Mouse (Mus musculus) embryonic facial prominence, embryonic 12.5 days (tissue): ENCODE measurements around the gene Trpc3. TPM values are rescaled to one million over a fixed set of nuclear protein-coding genes. Genes with fewer than 3 reads are reported as not detected.
A peak's percentile ranks its signal among the peaks of the same experiment; 100 is the strongest.
"Not testable (repeated sequence)": the region's sequence is repeated elsewhere in the genome, so short reads cannot be mapped to it uniquely, and the experiment has no call there.

Source experiments
- ATAC-seq: fragments of 200-750 bp; cut with Nextera tagmentation; 2 replicates; pipeline ENCODE4 v1.8.0; 2017; ENCODE audit not compliant: insufficient number of reproducible peaks, insufficient read depth, low FRiP score, low TSS enrichment
- H3K27ac ChIP-seq: fragments of 300-500 bp; sonication (generic); 2 replicates; pipeline ENCODE4 v1.5.1; 2016; ENCODE audit warnings: mild to moderate bottlenecking
- H3K27me3 ChIP-seq: fragments of 300-500 bp; sonication (generic); 2 replicates; pipeline ENCODE4 v1.6.1; 2016; ENCODE audit warnings: mild to moderate bottlenecking, moderate library complexity
- H3K36me3 ChIP-seq: fragments of 300-500 bp; sonication (generic); 2 replicates; pipeline ENCODE4 v1.6.1; 2016; ENCODE audit warnings: mild to moderate bottlenecking
- H3K4me1 ChIP-seq: fragments of 300-500 bp; sonication (generic); 2 replicates; pipeline ENCODE4 v1.6.1; 2016
- H3K4me2 ChIP-seq: fragments of 300-500 bp; sonication (generic); replicated peaks from 2 replicates; pipeline ENCODE4 v1.6.1; 2016; ENCODE audit warnings: mild to moderate bottlenecking, moderate library complexity
- H3K4me3 ChIP-seq: fragments of 300-500 bp; sonication (generic); 2 replicates; pipeline ENCODE4 v1.5.1; 2016; ENCODE audit warnings: mild to moderate bottlenecking
- H3K9ac ChIP-seq: fragments of 300-500 bp; sonication (generic); 2 replicates; pipeline ENCODE4 v1.6.1; 2016; ENCODE audit warnings: mild to moderate bottlenecking, moderate library complexity
- H3K9me3 ChIP-seq: fragments of 300-500 bp; sonication (generic); 2 replicates; pipeline ENCODE4 v1.6.1; 2016; ENCODE audit warnings: mild to moderate bottlenecking, moderate library complexity
- WGBS: fragments of 180-500 bp; shearing (Covaris S2); methylation state at CpG from one replicate; pipeline ENCODE4 v1.1.7; 2016; 5-methylcytosine and 5-hydroxymethylcytosine counted together
- polyA plus RNA-seq: library from polyadenylated mRNA; unstranded; fragments of >200 nt; fragmentation: Nextera tagmentation; extraction: Ambion mirVana; gene quantifications from 2 replicates; pipeline ENCODE4 v1.2.1, GENCODE M21; 2016

Trpc3 gene
- polyA plus RNA-seq: 5.9 and 9.5 TPM in 2 replicates

- peak within 1 kb of the TSS; percentile 63 for H3K9ac ChIP-seq
- peaks cover 9% of the 10 kb centered on the region for H3K27me3 ChIP-seq
- under 1% methylated on average over 91 of the region's 91 CpGs for WGBS
Observed at GRCm38 (mm10) chr3:36689392-36690291, at the start of gene Trpc3. Gene Trpc3 (minus strand): TSS chr3:36690167.

GRCm38 (mm10) chr3:36738071-36738470, 48.1 kb upstream of the Trpc3 start:
- no peak for ATAC-seq
- H3K4me3 ChIP-seq: no peak overlapping the region
- H3K36me3 ChIP-seq: no peaks in the 10 kb centered on the region
- H3K9me3 ChIP-seq: no peaks in the 10 kb centered on the region
- no peaks in the 10 kb centered on the region for H3K4me1 ChIP-seq
- H3K27ac ChIP-seq: no peak overlapping the region
- no peaks in the 10 kb centered on the region for H3K27me3 ChIP-seq
- WGBS: 70% methylated on average over 4 of the region's 4 CpGs
- H3K9ac ChIP-seq: no peak overlapping the region
- H3K4me2 ChIP-seq: no peak overlapping the region

More at GRCm38 (mm10) chr3:36689392-36690291, at the start of gene Trpc3:
- peak; percentile 91 for ATAC-seq
- Histone ChIP-seq H3K4me2 (peak within 1 kb of the TSS; percentile 73), H3K4me1 (no peaks in the 10 kb centered on the region), H3K27ac (no peak within 1 kb of the TSS), H3K9me3 (no peaks in the 10 kb centered on the region), H3K36me3 (no peaks in the 10 kb centered on the region), H3K4me3 (peak within 1 kb of the TSS; percentile 67)

GRCm38 (mm10) chr3:36733075-36733474, 43.1 kb upstream of the Trpc3 start:
- WGBS: 92% methylated on average over 4 of the region's 4 CpGs

GRCm38 (mm10) chr3:36726545-36726944, 36.6 kb upstream of the Trpc3 start:
- H3K9me3 ChIP-seq: no peaks in the 10 kb centered on the region
- H3K4me1 ChIP-seq: no peaks in the 10 kb centered on the region
- no peak overlapping the region for H3K27ac ChIP-seq
- 82% methylated on average over 8 of the region's 8 CpGs for WGBS
- no peak for ATAC-seq
- no peaks in the 10 kb centered on the region for H3K36me3 ChIP-seq
- no peak overlapping the region for H3K4me2 ChIP-seq
- H3K4me3 ChIP-seq: no peak overlapping the region
- no peak overlapping the region for H3K9ac ChIP-seq
- no peaks in the 10 kb centered on the region for H3K27me3 ChIP-seq

More at GRCm38 (mm10) chr3:36733075-36733474, 43.1 kb upstream of the Trpc3 start:
- no peaks in the 10 kb centered on the region for H3K27me3 ChIP-seq
- no peak overlapping the region for H3K4me3 ChIP-seq
- ATAC-seq: no peak
- no peak overlapping the region for H3K27ac ChIP-seq
- no peaks in the 10 kb centered on the region for H3K9me3 ChIP-seq
- H3K36me3 ChIP-seq: no peaks in the 10 kb centered on the region
- no peak overlapping the region for H3K4me2 ChIP-seq
- no peak overlapping the region for H3K9ac ChIP-seq
- no peaks in the 10 kb centered on the region for H3K4me1 ChIP-seq

- 59% methylated on average over 3 of the region's 3 CpGs for WGBS
- no peak overlapping the region for H3K4me3 ChIP-seq
- no peaks in the 10 kb centered on the region for H3K27me3 ChIP-seq
- no peak overlapping the region for H3K4me2 ChIP-seq
- ATAC-seq: 0 out of 2 replicates have a peak, but pooled peaks have one; percentile 60
- no peaks in the 10 kb centered on the region for H3K4me1 ChIP-seq
- H3K9ac ChIP-seq: no peak overlapping the region
- no peaks in the 10 kb centered on the region for H3K36me3 ChIP-seq
- no peaks in the 10 kb centered on the region for H3K9me3 ChIP-seq
- H3K27ac ChIP-seq: no peak overlapping the region
Observed at GRCm38 (mm10) chr3:36721850-36722249, 31.9 kb upstream of the Trpc3 start.

- Histone ChIP-seq H3K4me3 (no peak overlapping the region), H3K27ac (no peak overlapping the region), H3K4me2 (no peak overlapping the region), H3K4me1 (no peaks in the 10 kb centered on the region), H3K27me3 (no peaks in the 10 kb centered on the region), H3K36me3 (no peaks in the 10 kb centered on the region), H3K9ac (no peak overlapping the region), H3K9me3 (no peaks in the 10 kb centered on the region)
- ATAC-seq: no peak
- 81% methylated on average over 3 of the region's 3 CpGs for WGBS
Observed at GRCm38 (mm10) chr3:36709521-36709920, 19.6 kb upstream of the Trpc3 start.

GRCm38 (mm10) chr3:36690292-36690650, 304 bp upstream of the Trpc3 start:
- 12% methylated on average over 7 of the region's 7 CpGs for WGBS
- H3K27me3 ChIP-seq: peaks cover 9% of the 10 kb centered on the region
- H3K36me3 ChIP-seq: no peaks in the 10 kb centered on the region
- no peaks in the 10 kb centered on the region for H3K9me3 ChIP-seq
- H3K9ac ChIP-seq: peak overlapping the region; percentile 63; the same call in 1 of the 2 replicates
- no peak for ATAC-seq
- peak overlapping the region; percentile 67 for H3K4me3 ChIP-seq
- H3K27ac ChIP-seq: no peak overlapping the region
- H3K4me2 ChIP-seq: peak overlapping the region; percentile 73
- no peaks in the 10 kb centered on the region for H3K4me1 ChIP-seq

GRCm38 (mm10) chr3:36688874-36689273, 1.1 kb downstream of the Trpc3 start:
- Histone ChIP-seq H3K4me1 (no peaks in the 10 kb centered on the region), H3K4me2 (peak overlapping the region; percentile 73), H3K36me3 (no peaks in the 10 kb centered on the region), H3K4me3 (peak overlapping the region; percentile 67), H3K27ac (no peak overlapping the region), H3K9me3 (no peaks in the 10 kb centered on the region), H3K27me3 (peaks cover 9% of the 10 kb centered on the region), H3K9ac (no peak overlapping the region)
- ATAC-seq: 0 out of 2 replicates have a peak, but pooled peaks have one; percentile 54
- WGBS: 4% methylated on average over 21 of the region's 21 CpGs

- ATAC-seq: no peak
- Histone ChIP-seq H3K9ac (no peak overlapping the region), H3K27me3 (no peaks in the 10 kb centered on the region), H3K36me3 (no peaks in the 10 kb centered on the region), H3K4me1 (no peaks in the 10 kb centered on the region), H3K9me3 (no peaks in the 10 kb centered on the region), H3K4me2 (no peak overlapping the region), H3K27ac (no peak overlapping the region), H3K4me3 (no peak overlapping the region)
- WGBS: 56% methylated on average over 1 of the region's 1 CpGs
Observed at GRCm38 (mm10) chr3:36675822-36676221, 14.1 kb downstream of the Trpc3 start.

GRCm38 (mm10) chr3:36667814-36668213, 22.2 kb downstream of the Trpc3 start:
- ATAC-seq: no peak
- 71% methylated on average over 6 of the region's 6 CpGs for WGBS
- Histone ChIP-seq H3K36me3 (no peaks in the 10 kb centered on the region), H3K27me3 (no peaks in the 10 kb centered on the region), H3K4me2 (no peak overlapping the region), H3K4me3 (no peak overlapping the region), H3K9ac (no peak overlapping the region), H3K4me1 (no peaks in the 10 kb centered on the region), H3K9me3 (no peaks in the 10 kb centered on the region), H3K27ac (no peak overlapping the region)

GRCm38 (mm10) chr3:36645245-36645559, 44.8 kb downstream of the Trpc3 start:
- not testable (repeated sequence) for H3K27me3 ChIP-seq, H3K4me3 ChIP-seq, H3K4me1 ChIP-seq, H3K9ac ChIP-seq, H3K9me3 ChIP-seq, H3K4me2 ChIP-seq, H3K27ac ChIP-seq, H3K36me3 ChIP-seq, ATAC-seq

GRCm38 (mm10) chr3:36644554-36645244, 45.3 kb downstream of the Trpc3 start:
- Histone ChIP-seq H3K36me3 (no peaks in the 10 kb centered on the region), H3K4me3 (no peak overlapping the region), H3K4me2 (no peak overlapping the region), H3K9ac (no peak overlapping the region), H3K27me3 (no peaks in the 10 kb centered on the region), H3K4me1 (no peaks in the 10 kb centered on the region), H3K9me3 (no peaks in the 10 kb centered on the region), H3K27ac (no peak overlapping the region)
- WGBS: 78% methylated on average over 3 of the region's 3 CpGs
- no peak for ATAC-seq
